Mouse (Mus musculus): ENCODE measurements around the gene Gm6993. TPM values are rescaled to one million over a fixed set of nuclear protein-coding genes. Genes with fewer than 3 reads are reported as not detected.

The Gm6993 gene
- polyA plus RNA-seq, 1 experiment from 2014 or later: not detected

GRCm38 (mm10) chr12:31244691-31245090, 4.1 kb downstream of the Gm6993 start:
- no peak overlapping the region for H3K9ac ChIP-seq (replicated peaks; ENCODE audit: low read length)
- H3K36me3 ChIP-seq (ENCODE audit: control insufficient read depth, insufficient read depth, low read length): no peaks in the 10 kb centered on the region
- no peak overlapping the region for H3K4me2 ChIP-seq (ENCODE audit: low read length)
- DNase-seq: no peak
- H3K4me3 ChIP-seq (replicated peaks; ENCODE audit: low read depth, low read length): no peak overlapping the region
- WGBS: 95% methylated on average over 3 of the region's 3 CpGs
- H3K4me1 ChIP-seq (ENCODE audit: control insufficient read depth, insufficient read depth, low read length): no peaks in the 10 kb centered on the region
- no peaks in the 10 kb centered on the region for H3K9me3 ChIP-seq (ENCODE audit: control insufficient read depth, low read length)
- no peak for ATAC-seq (ENCODE audit: low FRiP score, low TSS enrichment)
- H3K27me3 ChIP-seq (ENCODE audit: control insufficient read depth, insufficient read depth, low read length): no peaks in the 10 kb centered on the region
- no peak overlapping the region for H3K27ac ChIP-seq (replicated peaks; ENCODE audit: low read depth, low read length)

DNA sequence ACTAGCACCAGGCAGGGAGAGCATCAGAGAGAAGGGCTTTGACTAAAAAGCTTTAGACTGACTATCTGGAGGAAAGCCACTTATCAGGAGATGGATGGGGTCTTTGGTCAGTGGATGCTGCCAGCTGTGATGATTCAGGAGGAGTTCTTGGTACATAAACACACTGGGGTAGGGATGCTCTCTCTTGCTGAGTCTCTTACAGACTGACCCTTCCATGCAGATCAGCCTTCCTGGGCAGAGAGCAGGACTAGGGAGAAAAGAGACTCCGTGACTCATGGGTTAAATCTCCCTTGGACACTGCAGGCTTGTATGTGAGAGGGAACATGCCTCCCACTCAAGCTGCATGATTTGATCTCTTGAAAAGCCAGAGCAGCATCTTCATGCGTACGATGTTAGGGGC, 5.6 kb downstream of the Gm6993 start:
- ATAC-seq (ENCODE audit: low FRiP score, low TSS enrichment) (no peak), DNase-seq (no peak)
- Histone ChIP-seq H3K27ac (replicated peaks; ENCODE audit: low read depth, low read length) (no peak overlapping the region), H3K36me3 (ENCODE audit: control insufficient read depth, insufficient read depth, low read length) (no peaks in the 10 kb centered on the region), H3K4me3 (replicated peaks; ENCODE audit: low read depth, low read length) (no peak overlapping the region), H3K9ac (replicated peaks; ENCODE audit: low read length) (no peak overlapping the region), H3K9me3 (ENCODE audit: control insufficient read depth, low read length) (no peaks in the 10 kb centered on the region), H3K4me1 (ENCODE audit: control insufficient read depth, insufficient read depth, low read length) (no peaks in the 10 kb centered on the region), H3K4me2 (ENCODE audit: low read length) (no peak overlapping the region), H3K27me3 (ENCODE audit: control insufficient read depth, insufficient read depth, low read length) (no peaks in the 10 kb centered on the region)
- 61% methylated on average over 3 of the region's 3 CpGs for WGBS

DNA sequence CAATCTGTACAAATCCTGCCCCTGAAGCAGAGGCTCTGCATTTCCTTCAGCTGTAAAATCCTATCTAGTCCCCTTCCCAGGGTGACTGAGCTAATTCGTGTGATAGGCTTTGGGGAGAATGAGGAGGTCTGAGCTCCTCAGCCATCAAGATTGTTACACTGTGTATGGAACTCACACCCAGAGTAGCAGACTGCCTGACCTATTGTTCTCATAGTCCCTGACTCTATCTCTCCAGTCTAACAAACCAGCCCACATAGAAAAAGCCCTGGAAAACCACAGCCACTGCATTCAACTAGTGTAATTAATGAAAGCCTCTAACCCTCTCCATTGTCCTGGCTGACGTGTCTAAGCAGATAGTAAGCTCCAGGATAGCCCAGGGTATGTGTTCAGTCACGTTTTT, 6.0 kb downstream of the Gm6993 start:
- no peak for DNase-seq
- H3K4me1 ChIP-seq (ENCODE audit: control insufficient read depth, insufficient read depth, low read length): no peaks in the 10 kb centered on the region
- no peak overlapping the region for H3K9ac ChIP-seq (replicated peaks; ENCODE audit: low read length)
- H3K4me2 ChIP-seq (ENCODE audit: low read length): no peak overlapping the region
- H3K9me3 ChIP-seq (ENCODE audit: control insufficient read depth, low read length): no peaks in the 10 kb centered on the region
- no peak for ATAC-seq (ENCODE audit: low FRiP score, low TSS enrichment)
- no peaks in the 10 kb centered on the region for H3K36me3 ChIP-seq (ENCODE audit: control insufficient read depth, insufficient read depth, low read length)
- H3K27ac ChIP-seq (replicated peaks; ENCODE audit: low read depth, low read length): no peak overlapping the region
- no peaks in the 10 kb centered on the region for H3K27me3 ChIP-seq (ENCODE audit: control insufficient read depth, insufficient read depth, low read length)
- WGBS: 32% methylated on average over 3 of the region's 3 CpGs
- H3K4me3 ChIP-seq (replicated peaks; ENCODE audit: low read depth, low read length): no peak overlapping the region

DNA sequence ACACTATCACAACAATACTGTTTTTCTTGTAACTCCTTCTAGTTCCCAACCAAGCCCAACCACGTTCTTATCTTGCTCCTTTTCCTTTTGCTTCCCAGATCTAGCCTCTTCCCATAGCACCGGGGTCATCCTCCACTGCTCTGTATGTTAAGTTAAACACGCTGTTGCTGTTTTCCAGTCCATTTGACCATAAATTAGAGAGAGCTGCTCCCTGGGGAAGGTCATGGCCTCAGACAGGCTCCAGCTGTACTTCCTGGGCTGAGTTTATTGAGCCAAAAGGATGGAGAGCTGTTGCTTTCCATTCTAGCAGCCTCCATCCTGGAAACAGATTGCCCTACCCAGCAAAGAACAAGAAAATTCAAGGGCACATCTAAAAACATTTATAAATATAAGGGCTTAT, 7.6 kb downstream of the Gm6993 start:
- Histone ChIP-seq H3K36me3 (ENCODE audit: control insufficient read depth, insufficient read depth, low read length) (no peaks in the 10 kb centered on the region), H3K4me2 (ENCODE audit: low read length) (no peak overlapping the region), H3K9ac (replicated peaks; ENCODE audit: low read length) (no peak overlapping the region), H3K27me3 (ENCODE audit: control insufficient read depth, insufficient read depth, low read length) (no peaks in the 10 kb centered on the region), H3K4me1 (ENCODE audit: control insufficient read depth, insufficient read depth, low read length) (no peaks in the 10 kb centered on the region), H3K9me3 (ENCODE audit: control insufficient read depth, low read length) (no peaks in the 10 kb centered on the region), H3K27ac (replicated peaks; ENCODE audit: low read depth, low read length) (no peak overlapping the region), H3K4me3 (replicated peaks; ENCODE audit: low read depth, low read length) (no peak overlapping the region)
- DNase-seq: no peak
- 69% methylated on average over 3 of the region's 3 CpGs for WGBS
- no peak for ATAC-seq (ENCODE audit: low FRiP score, low TSS enrichment)

- Histone ChIP-seq H3K4me1 (ENCODE audit: control insufficient read depth, insufficient read depth, low read length) (no peaks in the 10 kb centered on the region), H3K27ac (replicated peaks; ENCODE audit: low read depth, low read length) (no peak overlapping the region), H3K4me3 (replicated peaks; ENCODE audit: low read depth, low read length) (no peak overlapping the region), H3K9me3 (ENCODE audit: control insufficient read depth, low read length) (no peaks in the 10 kb centered on the region), H3K36me3 (ENCODE audit: control insufficient read depth, insufficient read depth, low read length) (no peaks in the 10 kb centered on the region), H3K4me2 (ENCODE audit: low read length) (no peak overlapping the region), H3K27me3 (ENCODE audit: control insufficient read depth, insufficient read depth, low read length) (no peaks in the 10 kb centered on the region), H3K9ac (replicated peaks; ENCODE audit: low read length) (no peak overlapping the region)
- WGBS: 53% methylated on average over 10 of the region's 10 CpGs
- no peak for DNase-seq
- ATAC-seq (ENCODE audit: low FRiP score, low TSS enrichment): no peak
Observed at GRCm38 (mm10) chr12:31248681-31249080, 8.1 kb downstream of the Gm6993 start.

DNA sequence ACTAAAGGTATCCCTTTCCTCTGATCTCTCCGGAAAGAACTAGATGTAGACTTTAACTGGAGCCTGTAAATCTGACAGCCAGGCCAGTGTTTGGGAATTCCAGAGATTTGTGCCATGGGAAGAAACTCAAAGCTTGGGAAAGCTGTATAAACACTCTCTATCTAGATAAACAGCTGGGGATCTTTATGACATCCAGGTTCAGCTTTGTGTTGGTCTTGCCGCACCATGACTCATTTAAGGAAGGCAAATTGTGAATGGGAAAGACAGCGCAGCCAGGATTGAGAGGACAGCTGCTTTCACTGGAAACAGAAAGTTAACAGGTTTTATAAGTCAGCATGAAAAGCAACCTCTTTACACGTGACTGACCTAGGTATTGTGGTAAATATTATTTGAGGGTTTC, 11.7 kb downstream of the Gm6993 start:
- H3K27me3 ChIP-seq (ENCODE audit: control insufficient read depth, insufficient read depth, low read length): no peaks in the 10 kb centered on the region
- ATAC-seq (ENCODE audit: low FRiP score, low TSS enrichment) (no peak), DNase-seq (no peak)
- no peaks in the 10 kb centered on the region for H3K36me3 ChIP-seq (ENCODE audit: control insufficient read depth, insufficient read depth, low read length)
- H3K4me3 ChIP-seq (replicated peaks; ENCODE audit: low read depth, low read length): no peak overlapping the region
- no peaks in the 10 kb centered on the region for H3K9me3 ChIP-seq (ENCODE audit: control insufficient read depth, low read length)
- 82% methylated on average over 4 of the region's 4 CpGs for WGBS
- no peak overlapping the region for H3K27ac ChIP-seq (replicated peaks; ENCODE audit: low read depth, low read length)
- no peak overlapping the region for H3K4me2 ChIP-seq (ENCODE audit: low read length)
- no peak overlapping the region for H3K9ac ChIP-seq (replicated peaks; ENCODE audit: low read length)
- H3K4me1 ChIP-seq (ENCODE audit: control insufficient read depth, insufficient read depth, low read length): no peaks in the 10 kb centered on the region

- Histone ChIP-seq H3K4me3 (replicated peaks; ENCODE audit: low read depth, low read length) (no peak overlapping the region), H3K27ac (replicated peaks; ENCODE audit: low read depth, low read length) (no peak overlapping the region), H3K9ac (replicated peaks; ENCODE audit: low read length) (no peak overlapping the region), H3K36me3 (ENCODE audit: control insufficient read depth, insufficient read depth, low read length) (no peaks in the 10 kb centered on the region), H3K4me2 (ENCODE audit: low read length) (no peak overlapping the region), H3K9me3 (ENCODE audit: control insufficient read depth, low read length) (no peaks in the 10 kb centered on the region), H3K27me3 (ENCODE audit: control insufficient read depth, insufficient read depth, low read length) (no peaks in the 10 kb centered on the region), H3K4me1 (ENCODE audit: control insufficient read depth, insufficient read depth, low read length) (no peaks in the 10 kb centered on the region)
- ATAC-seq (ENCODE audit: low FRiP score, low TSS enrichment) (no peak), DNase-seq (no peak)
- WGBS: 89% methylated on average over 8 of the region's 8 CpGs
Observed at GRCm38 (mm10) chr12:31254978-31255377, 14.4 kb downstream of the Gm6993 start.

- Histone ChIP-seq H3K4me3 (replicated peaks; ENCODE audit: low read depth, low read length) (no peak overlapping the region), H3K9me3 (ENCODE audit: control insufficient read depth, low read length) (no peaks in the 10 kb centered on the region), H3K9ac (replicated peaks; ENCODE audit: low read length) (no peak overlapping the region), H3K27ac (replicated peaks; ENCODE audit: low read depth, low read length) (no peak overlapping the region), H3K4me1 (ENCODE audit: control insufficient read depth, insufficient read depth, low read length) (no peaks in the 10 kb centered on the region), H3K4me2 (ENCODE audit: low read length) (no peak overlapping the region), H3K36me3 (ENCODE audit: control insufficient read depth, insufficient read depth, low read length) (no peaks in the 10 kb centered on the region), H3K27me3 (ENCODE audit: control insufficient read depth, insufficient read depth, low read length) (no peaks in the 10 kb centered on the region)
- DNase-seq (no peak), ATAC-seq (ENCODE audit: low FRiP score, low TSS enrichment) (no peak)
- WGBS: 79% methylated on average over 9 of the region's 9 CpGs
Observed at GRCm38 (mm10) chr12:31256121-31256903, 15.7 kb downstream of the Gm6993 start.

DNA sequence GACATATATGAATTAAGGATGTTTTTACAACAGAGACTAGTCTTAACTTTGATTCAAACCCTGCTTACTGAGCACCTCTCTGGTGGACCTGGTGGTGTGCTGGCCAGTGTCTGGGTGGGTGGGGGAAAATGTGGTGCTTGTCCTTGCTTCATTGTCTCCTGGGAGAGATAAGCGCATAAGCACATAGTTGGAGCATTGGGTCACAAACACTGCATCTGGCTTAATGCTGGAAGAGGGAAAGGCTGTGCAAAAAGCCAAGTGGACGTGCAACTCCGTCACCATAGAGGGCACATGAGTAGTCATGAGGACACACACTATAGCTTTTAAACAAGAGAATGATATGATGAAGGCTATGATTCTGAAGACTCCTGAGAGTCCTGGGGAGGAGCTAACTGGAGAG, 21.3 kb downstream of the Gm6993 start:
- Histone ChIP-seq H3K4me2 (ENCODE audit: low read length) (no peak overlapping the region), H3K9ac (replicated peaks; ENCODE audit: low read length) (no peak overlapping the region), H3K9me3 (ENCODE audit: control insufficient read depth, low read length) (no peaks in the 10 kb centered on the region), H3K27ac (replicated peaks; ENCODE audit: low read depth, low read length) (no peak overlapping the region), H3K27me3 (ENCODE audit: control insufficient read depth, insufficient read depth, low read length) (peaks cover 32% of the 10 kb centered on the region), H3K4me3 (replicated peaks; ENCODE audit: low read depth, low read length) (no peak overlapping the region), H3K36me3 (ENCODE audit: control insufficient read depth, insufficient read depth, low read length) (no peaks in the 10 kb centered on the region), H3K4me1 (ENCODE audit: control insufficient read depth, insufficient read depth, low read length) (peaks cover 6% of the 10 kb centered on the region; the same call in 1 of the 2 replicates)
- WGBS: 92% methylated on average over 3 of the region's 3 CpGs
- ATAC-seq (ENCODE audit: low FRiP score, low TSS enrichment) (no peak), DNase-seq (no peak)

Data from midbrain, embryonic 14.5 days (tissue).